Mouse (Mus musculus) cerebellum, postnatal 14 days (tissue): ENCODE measurements at regions not wholly inside any gene's neighbourhood (a gene's known extent, or its start where the extent isn't known, plus 50 kb on each side); places are given as distances from the start of the nearest gene placed in this dataset.

Source experiments
- DNase-seq, 2 experiments: peaks; one replicate each; pipeline ENCODE4 v3.0.0; 2021; ENCODE audit warnings: mixed read lengths in 2 of 2

DNA sequence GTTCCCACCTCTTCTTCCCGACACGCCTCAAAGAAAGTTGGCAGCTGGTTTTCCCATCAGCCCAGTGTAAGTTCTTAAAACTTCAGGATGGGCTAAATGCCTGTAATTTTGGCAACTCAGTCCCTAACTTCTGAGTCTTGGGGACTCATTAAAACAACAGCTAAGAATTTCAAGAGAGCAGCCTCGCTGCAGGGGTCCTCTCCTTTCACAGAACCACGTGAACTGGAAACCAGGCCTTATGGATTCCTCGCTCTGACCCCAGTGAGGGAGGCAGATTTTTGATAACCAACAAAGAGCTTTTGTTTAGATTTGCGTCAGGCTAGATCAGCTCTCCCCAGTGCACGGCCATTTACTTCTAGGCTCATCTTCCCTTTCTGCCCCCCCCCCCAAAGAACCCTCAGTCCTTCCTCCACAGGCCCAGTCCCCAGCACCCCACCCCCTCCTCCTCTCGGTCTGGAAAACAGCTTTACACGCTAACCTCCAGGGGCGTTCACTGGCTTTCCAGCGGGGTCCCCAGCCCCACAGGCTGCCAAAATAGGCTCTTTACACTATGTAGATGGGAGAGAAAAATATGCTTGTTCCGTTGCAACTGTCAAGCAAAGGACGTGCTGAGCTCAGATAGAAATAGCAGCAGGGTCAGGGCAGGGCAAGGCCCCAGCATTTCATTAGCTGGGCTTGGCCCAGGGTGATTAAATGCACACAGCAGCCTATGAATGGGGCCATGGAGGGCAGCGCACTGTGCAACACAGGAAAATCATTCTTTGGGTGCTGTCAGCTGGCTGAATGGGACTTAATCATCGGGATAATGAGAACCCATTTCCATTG lies 233.5 kb downstream of the Zfp36l1 start:
- no peak for DNase-seq

DNA sequence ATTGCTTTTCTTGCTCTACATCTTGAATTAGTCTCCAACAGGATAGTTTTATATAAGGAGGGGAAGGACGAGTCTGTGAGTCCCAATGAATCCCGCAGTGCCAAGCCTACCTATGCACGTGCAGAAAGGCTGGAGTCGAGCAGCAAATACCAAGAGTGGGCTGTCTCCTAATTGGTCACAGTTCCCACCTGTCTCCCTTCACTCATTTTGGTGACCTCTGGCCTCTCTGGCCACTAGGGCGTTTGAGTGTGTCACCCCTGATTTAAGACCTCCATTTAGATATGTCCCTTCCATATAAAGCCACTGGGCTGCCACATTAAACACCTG lies 234.1 kb downstream of the Zfp36l1 start:
- no peak for DNase-seq

DNA sequence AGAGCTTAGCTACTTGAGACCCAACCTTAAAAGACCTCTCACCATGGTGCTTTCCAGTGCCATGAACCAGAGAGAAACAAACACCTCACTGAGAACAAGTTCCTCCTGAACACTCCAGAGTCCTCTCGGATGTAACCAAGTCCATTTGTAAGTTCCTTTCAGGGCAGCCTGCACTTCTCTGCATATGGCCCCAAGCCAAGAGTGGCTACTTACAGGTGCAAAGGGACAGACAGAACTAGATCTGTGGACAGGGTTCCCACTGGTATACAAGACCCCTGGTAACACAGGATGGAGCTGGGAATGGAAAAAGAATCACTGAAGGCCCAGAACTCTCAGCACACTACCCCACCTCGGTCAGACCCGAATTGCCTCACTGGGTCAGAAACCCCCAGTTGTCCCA lies 234.7 kb downstream of the Zfp36l1 start:
- DNase-seq, result no peak

DNA sequence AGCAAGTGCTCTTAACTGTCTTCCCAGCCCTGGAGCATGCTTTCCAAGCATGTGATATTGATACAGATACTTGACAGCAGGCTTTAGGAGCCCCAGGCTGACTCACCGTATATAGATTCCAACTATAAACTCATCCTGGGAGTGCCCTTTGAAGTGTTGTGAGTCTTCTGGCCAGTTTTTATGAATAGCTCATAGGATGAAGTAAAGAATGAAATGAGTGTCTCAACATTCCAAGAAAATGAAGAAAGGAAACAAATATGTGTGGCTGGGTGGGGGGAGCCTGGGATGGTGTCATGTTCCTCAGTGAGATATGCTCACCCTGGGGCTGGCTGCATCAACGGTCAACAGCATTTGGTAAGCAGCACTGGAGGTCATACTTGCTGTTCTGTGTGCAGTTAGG lies 238.5 kb downstream of the Zfp36l1 start:
- no peak for DNase-seq

DNA sequence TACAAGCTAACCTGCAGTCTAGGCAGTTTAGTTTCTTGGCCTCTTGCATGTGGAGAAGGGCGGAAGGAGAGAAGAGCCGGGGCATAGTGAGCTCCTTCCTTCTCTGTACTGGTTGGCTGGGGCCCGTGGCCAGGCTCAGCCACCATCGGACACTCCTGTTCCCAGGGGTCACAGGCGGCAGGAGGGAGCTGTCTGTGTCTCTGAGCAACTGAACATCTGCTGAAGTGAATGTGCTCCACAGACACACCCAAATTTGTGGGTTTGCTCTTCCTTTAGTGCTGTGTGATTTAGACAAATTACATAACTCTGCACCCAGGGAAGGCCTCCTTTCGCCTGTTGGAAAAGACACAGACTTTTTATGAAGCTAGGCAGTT lies 247.6 kb downstream of the Zfp36l1 start:
- DNase-seq, result no peak

DNA sequence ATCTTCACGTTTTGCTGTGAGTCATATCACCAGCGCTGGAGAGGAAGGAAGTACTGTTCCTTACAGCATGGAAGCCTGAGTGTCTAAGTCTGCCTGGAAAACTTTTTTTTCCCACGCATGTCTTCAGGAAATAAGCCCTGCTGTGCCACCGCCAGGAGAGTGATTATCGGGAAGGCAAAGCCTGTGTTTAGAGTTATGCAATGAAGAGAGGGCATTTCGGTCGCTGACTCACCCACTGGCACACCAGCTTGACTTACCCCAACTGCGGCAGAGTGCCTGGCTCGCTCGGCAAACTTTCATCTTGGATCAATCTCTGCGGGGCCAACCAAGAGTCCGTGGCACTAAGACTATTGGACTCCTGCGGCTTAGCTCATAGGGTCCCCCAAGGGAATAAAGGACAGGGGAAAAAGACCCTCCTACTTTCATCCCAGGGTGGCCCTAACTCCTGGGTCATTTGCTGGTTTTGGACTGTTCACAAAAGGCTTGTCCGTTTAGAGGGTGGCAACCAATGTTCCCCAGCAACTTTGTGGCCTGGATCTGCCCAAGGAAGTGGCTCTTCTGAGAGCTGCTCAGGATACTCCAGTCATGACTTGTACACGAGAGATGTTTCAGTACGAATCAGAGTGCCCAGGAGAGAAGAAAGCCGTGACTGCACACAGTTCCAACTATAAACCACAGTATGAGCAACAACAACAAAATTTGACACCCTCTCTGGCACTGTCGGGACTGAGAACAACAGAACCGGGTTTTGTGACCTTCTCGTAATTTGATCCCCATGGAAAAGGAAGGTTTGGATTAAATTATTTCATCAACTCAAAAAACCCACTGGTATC lies 248.3 kb downstream of the Zfp36l1 start:
- DNase-seq, result no peak
